Mouse (Mus musculus) liver, embryonic 14.5 days (tissue): ENCODE measurements around the gene Hils1.

ENCODE experiments used
- CTCF ChIP-seq: IDR thresholded peaks from 2 replicates; pipeline ENCODE4 v1.5.1; 2016; ENCODE audit warnings: antibody characterized with exemption, low read depth, control low read depth
- EP300 ChIP-seq: IDR thresholded peaks from 2 replicates; pipeline ENCODE4 v1.6.1; 2016; ENCODE audit warnings: antibody characterized with exemption, low read depth

DNA sequence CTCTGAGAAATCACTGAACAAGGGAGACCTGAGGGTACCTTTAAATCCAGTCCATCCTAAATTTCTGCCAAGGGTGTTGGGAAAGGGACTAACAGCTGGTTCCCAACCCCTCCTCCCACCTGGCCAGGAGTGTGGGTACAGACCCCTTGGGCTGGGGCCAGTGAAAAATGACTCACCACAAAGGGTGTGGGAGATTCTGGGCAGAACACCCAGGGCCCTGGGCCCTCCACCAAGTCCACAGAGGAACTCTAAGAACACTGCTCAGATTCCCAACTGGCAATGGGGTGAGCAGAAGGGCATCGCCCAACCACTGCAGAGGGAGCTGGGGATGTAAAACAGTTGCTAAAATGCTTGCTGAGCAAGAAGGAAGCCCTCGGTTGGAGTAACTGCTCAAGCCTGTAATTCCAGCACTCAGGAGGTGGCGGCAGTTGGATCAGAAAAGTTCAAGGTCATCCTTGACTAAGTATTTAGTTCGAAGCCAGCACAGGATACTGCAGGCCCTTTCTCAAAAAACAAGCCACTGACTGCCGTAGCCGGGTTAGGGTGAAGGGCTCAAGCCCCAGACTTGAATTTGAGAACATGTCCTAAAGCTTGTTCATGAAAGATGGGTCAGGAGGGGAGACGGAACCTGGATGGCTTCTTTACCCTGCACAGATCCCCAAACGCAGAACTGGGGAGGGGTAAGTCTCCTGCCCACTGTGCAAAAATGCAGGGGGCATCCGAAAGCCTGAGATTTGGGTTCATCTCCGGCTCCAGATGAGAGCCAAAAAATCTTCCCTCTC, 21.6 kb downstream of the Hils1 start:
- TF ChIP-seq CTCF (no peak), EP300 (no peak)
